Mouse (Mus musculus): ENCODE measurements around the gene Selenok. TPM values are rescaled to one million over a fixed set of nuclear protein-coding genes. Genes with fewer than 3 reads are reported as not detected.

Gene Selenok
- 258 TPM for polyA plus RNA-seq (2017; shearing (Covaris generic))

GRCm38 (mm10) chr14:29968075-29968821 lies at the start of gene Selenok:
Gene Selenok, plus strand, starts transcription at chr14:29968308.

GRCm38 (mm10) chr14:29978254-29979204 lies 10.4 kb downstream of the Selenok start, which contains the start of gene Actr8:
Gene Actr8, plus strand, starts transcription at chr14:29978337.

GRCm38 (mm10) chr14:30008733-30009575 lies 40.8 kb downstream of the Selenok start, which contains the start of the genes Il17rb and Chdh:
Gene Il17rb, minus strand, starts transcription at chr14:30008896.
Gene Chdh, plus strand, starts transcription at chr14:30009023.

Other genes with a start within 250 kb of the Selenok start
- not detected for gene Cacna2d3, start 246.4 kb upstream of the Selenok start, polyA plus RNA-seq (2017; shearing (Covaris generic))
- 73.2 TPM for gene Actr8, start 10.0 kb downstream of the Selenok start, polyA plus RNA-seq (2017; shearing (Covaris generic))
- 2.0 TPM for gene Il17rb, start 40.6 kb downstream of the Selenok start, polyA plus RNA-seq (2017; shearing (Covaris generic))
- gene Chdh, start 40.7 kb downstream of the Selenok start, polyA plus RNA-seq (2017; shearing (Covaris generic)): 2.0 TPM